8 mouse cellular contexts compared by ENCODE assay signal in the genomic region with DNA sequence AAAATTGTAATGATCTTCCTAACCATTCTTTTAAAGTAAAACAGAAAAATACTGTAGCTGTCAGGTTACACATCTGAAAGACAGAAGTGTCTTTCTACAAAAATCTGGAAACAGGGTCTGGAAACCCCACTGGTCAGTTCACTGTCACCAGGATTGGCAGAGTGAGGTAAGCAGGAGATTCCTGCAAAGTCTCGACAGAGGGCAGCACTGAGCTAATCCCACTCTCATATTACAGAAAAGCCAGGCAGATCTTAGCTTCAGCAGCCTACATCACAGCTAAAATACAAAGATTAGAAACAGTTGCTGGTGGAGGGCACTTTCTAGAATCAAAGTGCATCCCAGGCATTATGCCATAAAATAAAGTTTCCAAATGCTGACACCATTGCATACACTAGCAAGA. TPM values are rescaled to one million over a fixed set of nuclear protein-coding genes. Genes with fewer than 3 reads are reported as not detected.
A peak's percentile ranks its signal among the peaks of the same experiment; 100 is the strongest.
DNase-seq lines count a peak whose midpoint lies in the region; ATAC-seq and TF ChIP-seq lines count a peak whose summit lies in the region.

No protein-coding gene starts in this region.

- no peak overlapping the region for H3K4me2 ChIP-seq in forebrain, embryonic 16.5 days (ENCODE audit: low read length)
- no peak overlapping the region for H3K4me2 ChIP-seq in limb, embryonic 14.5 days (replicated peaks; ENCODE audit: low read depth, low read length, severe bottlenecking)

- peak; percentile 52 for DNase-seq in forebrain, embryonic 10.5 days (ENCODE audit: extremely low spot score, low spot score)
- no peak for DNase-seq in testis, postnatal 14 days (ENCODE audit: low spot score)
- DNase-seq in cerebellum, adult 9-10 months: peak; percentile 43
- peak; percentile 31 to 52 for DNase-seq in heart, postnatal 14 days
- peak; percentile 77 for DNase-seq in limb, embryonic 14.5 days (ENCODE audit: low spot score)
- peak; percentile 15 to 31 for DNase-seq in right cerebral cortex, adult 2 months (ENCODE audit: low spot score in 2 of 2)

- no peak for TF ChIP-seq POLR2A in testis, adult 2 months (IDR thresholded peaks at IDR 0.05; ENCODE audit: control insufficient read depth, low read depth, low read length)
- TF ChIP-seq POLR2A in limb, embryonic 14.5 days (IDR thresholded peaks at IDR 0.05; ENCODE audit: borderline replicate concordance, extremely low read depth, insufficient read depth, insufficient read length): no peak

- TF ChIP-seq CTCF in testis, adult 2 months (IDR thresholded peaks at IDR 0.05; ENCODE audit: control insufficient read depth, insufficient read depth, insufficient replicate concordance, low read depth, low read length): peak; percentile 27; the same call in 1 of the 2 replicates

- no peak overlapping the region for H3K4me3 ChIP-seq in forebrain, embryonic 10.5 days
- H3K4me3 ChIP-seq in forebrain, embryonic 16.5 days (replicated peaks; ENCODE audit: low read length): no peak overlapping the region
- H3K4me3 ChIP-seq in testis, adult 2 months (ENCODE audit: control insufficient read depth, low read depth, low read length): no peak overlapping the region
- no peak overlapping the region for H3K4me3 ChIP-seq in limb, embryonic 14.5 days (replicated peaks; ENCODE audit: low read length)

- intact Hi-C loops in heart, postnatal 14 days (cut with DNase I): no loop called here

- WGBS in forebrain, embryonic 10.5 days: 0% methylated on average over 1 of the region's 1 CpGs
- WGBS in forebrain, embryonic 16.5 days: 0% methylated on average over 1 of the region's 1 CpGs
- 0% methylated on average over 1 of the region's 1 CpGs for WGBS in limb, embryonic 14.5 days

- H3K27me3 ChIP-seq in forebrain, embryonic 10.5 days (ENCODE audit: poor library complexity, severe bottlenecking): no peaks in the 10 kb centered on the region
- H3K27me3 ChIP-seq in forebrain, embryonic 16.5 days (replicated peaks; ENCODE audit: control insufficient read depth, insufficient read depth, low read length): no peaks in the 10 kb centered on the region
- H3K27me3 ChIP-seq in testis, adult 2 months (ENCODE audit: control insufficient read depth, insufficient read depth, low read length): no peaks in the 10 kb centered on the region
- no peaks in the 10 kb centered on the region for H3K27me3 ChIP-seq in limb, embryonic 14.5 days (ENCODE audit: control insufficient read depth, insufficient read depth, low read length)

- no peaks in the 10 kb centered on the region for H3K4me1 ChIP-seq in forebrain, embryonic 10.5 days
- H3K4me1 ChIP-seq in forebrain, embryonic 16.5 days (replicated peaks; ENCODE audit: control insufficient read depth, insufficient read depth, low read length): no peaks in the 10 kb centered on the region
- H3K4me1 ChIP-seq in testis, adult 2 months (ENCODE audit: control insufficient read depth, insufficient read depth, low read length): no peaks in the 10 kb centered on the region
- no peaks in the 10 kb centered on the region for H3K4me1 ChIP-seq in limb, embryonic 14.5 days (ENCODE audit: control insufficient read depth, insufficient read depth, low read length)

- H3K9me3 ChIP-seq in forebrain, embryonic 10.5 days: no peaks in the 10 kb centered on the region
- H3K9me3 ChIP-seq in forebrain, embryonic 16.5 days (ENCODE audit: control insufficient read depth, low read length): no peaks in the 10 kb centered on the region
- no peaks in the 10 kb centered on the region for H3K9me3 ChIP-seq in limb, embryonic 14.5 days (ENCODE audit: control insufficient read depth, low read length)

- no peak overlapping the region for H3K9ac ChIP-seq in forebrain, embryonic 16.5 days (replicated peaks; ENCODE audit: low read depth, low read length)
- no peak overlapping the region for H3K9ac ChIP-seq in limb, embryonic 14.5 days (ENCODE audit: low read depth, low read length, severe bottlenecking)

- no peaks in the 10 kb centered on the region for H3K36me3 ChIP-seq in forebrain, embryonic 10.5 days (replicated peaks)
- no peaks in the 10 kb centered on the region for H3K36me3 ChIP-seq in forebrain, embryonic 16.5 days (ENCODE audit: control insufficient read depth, insufficient read depth)
- no peaks in the 10 kb centered on the region for H3K36me3 ChIP-seq in testis, adult 2 months (ENCODE audit: control insufficient read depth, insufficient read depth, low read length)
- H3K36me3 ChIP-seq in limb, embryonic 14.5 days (ENCODE audit: control insufficient read depth, insufficient read depth, low read length): no peaks in the 10 kb centered on the region

- no peak for ATAC-seq in forebrain, embryonic 16.5 days
- no peak for ATAC-seq in limb, embryonic 14.5 days (ENCODE audit: low FRiP score, low read depth)

- H3K27ac ChIP-seq in forebrain, embryonic 10.5 days: no peak overlapping the region
- H3K27ac ChIP-seq in forebrain, embryonic 16.5 days (ENCODE audit: low read length): no peak overlapping the region
- H3K27ac ChIP-seq in testis, adult 2 months (ENCODE audit: control insufficient read depth, insufficient read depth, low read depth, low read length): no peak overlapping the region
- H3K27ac ChIP-seq in limb, embryonic 14.5 days (replicated peaks; ENCODE audit: low read depth, low read length): no peak overlapping the region

RNA-seq across cellular contexts. Expression of gene Cnep1r1, which starts 19.0 kb away (rescaled TPM):
- polyA plus RNA-seq in forebrain, embryonic 10.5 days (2016; fragmentation: Nextera tagmentation; extraction: Ambion mirVana): 46.0 and 46.7 TPM in 2 replicates
- polyA plus RNA-seq in forebrain, embryonic 16.5 days (2015; fragmentation: Nextera tagmentation; extraction: Ambion mirVana): 48.7 and 53.8 TPM in 2 replicates
- 14.9 and 21.1 TPM in 2 replicates for polyA plus RNA-seq in testis, adult 2 months (2012; rRNA removed)
- 10 to 100 TPM; 31.4 to 32.8 TPM for total RNA-seq in heart, postnatal 14 days (2021)
- polyA plus RNA-seq in limb, embryonic 14.5 days (2012; rRNA removed): 70.1 and 70.9 TPM in 2 replicates
- polyA plus RNA-seq in limb, embryonic 14.5 days (2014; fragmentation: Nextera tagmentation; extraction: Ambion mirVana): 42.5 and 43.5 TPM in 2 replicates

RNA-seq across cellular contexts. Expression of gene Heatr3, which starts 38.1 kb away (rescaled TPM):
- 51.7 and 52.9 TPM in 2 replicates for polyA plus RNA-seq in forebrain, embryonic 10.5 days (2016; fragmentation: Nextera tagmentation; extraction: Ambion mirVana)
- polyA plus RNA-seq in forebrain, embryonic 16.5 days (2015; fragmentation: Nextera tagmentation; extraction: Ambion mirVana): 40.3 and 41.8 TPM in 2 replicates
- 5.3 TPM in 2 replicates for polyA plus RNA-seq in testis, adult 2 months (2012; rRNA removed)
- total RNA-seq in heart, postnatal 14 days (2021): 10 to 100 TPM; 20.0 to 20.8 TPM
- 47.8 and 48.7 TPM in 2 replicates for polyA plus RNA-seq in limb, embryonic 14.5 days (2012; rRNA removed)
- 55.0 and 58.4 TPM in 2 replicates for polyA plus RNA-seq in limb, embryonic 14.5 days (2014; fragmentation: Nextera tagmentation; extraction: Ambion mirVana)
